Mouse (Mus musculus) thymus, postnatal 0 days (tissue): Measurements from ENCODE around the gene Pla2g6. TPM values are rescaled to one million over a fixed set of nuclear protein-coding genes. Genes with fewer than 3 reads are reported as not detected.

Experiments
- DNase-seq: peaks from one replicate; pipeline ENCODE4 v3.0.0-alpha.2; 2015; ENCODE audit warnings: low spot score
- polyA plus RNA-seq: library from polyadenylated mRNA; unstranded; fragments of >200 nt; fragmentation: Nextera tagmentation; extraction: Ambion mirVana; gene quantifications from 2 replicates; pipeline ENCODE4 v1.2.1, GENCODE M21; 2015

Gene Pla2g6
- polyA plus RNA-seq, result 12.8 and 15.2 TPM in 2 replicates

DNA sequence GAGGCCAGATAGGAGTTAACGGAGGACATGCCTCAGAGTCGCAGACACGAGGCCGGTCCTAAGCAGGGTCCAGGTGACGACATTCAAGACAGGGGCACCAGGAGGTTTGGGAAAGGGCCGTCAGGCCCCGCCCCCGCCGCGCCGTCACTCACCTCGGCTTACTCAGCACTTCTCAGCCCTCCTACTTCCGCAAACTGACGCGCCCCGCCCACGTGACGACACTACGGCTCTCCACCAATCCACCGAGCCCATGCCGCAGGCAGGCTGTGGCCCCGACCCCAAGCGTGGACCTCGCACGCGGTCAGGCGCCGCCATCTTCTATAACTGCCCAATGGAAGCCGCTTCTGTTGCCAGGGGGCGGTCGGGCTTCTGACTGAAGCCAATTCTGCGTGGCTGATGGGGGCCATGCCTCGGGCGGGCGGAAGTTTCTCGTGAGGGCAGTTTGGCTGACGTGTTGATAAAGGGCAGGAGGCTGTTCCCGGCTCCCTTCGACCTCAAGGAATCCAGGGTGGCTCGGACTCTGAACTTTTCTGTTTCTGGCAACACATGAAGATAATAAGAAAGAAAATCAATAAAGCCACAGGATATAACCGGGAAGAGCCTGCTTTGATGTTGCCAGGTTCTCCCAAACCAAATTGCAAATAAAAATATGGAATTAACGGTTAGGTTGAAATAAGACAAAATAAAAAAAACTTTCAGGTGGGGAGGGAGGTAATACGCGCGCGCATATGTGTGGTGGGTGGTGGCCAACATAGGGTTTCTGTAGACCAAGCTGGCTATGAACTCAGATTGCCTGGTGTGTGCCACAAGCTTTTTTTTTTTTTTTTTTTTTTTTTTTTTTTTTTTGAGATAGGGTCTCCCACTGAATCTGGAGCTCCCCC, at the start of gene Pla2g6:
TSS of gene Pla2g6 (minus strand) at position 333 of the 881 bp plus-strand sequence.
- DNase-seq, result peak; percentile 96

DNA sequence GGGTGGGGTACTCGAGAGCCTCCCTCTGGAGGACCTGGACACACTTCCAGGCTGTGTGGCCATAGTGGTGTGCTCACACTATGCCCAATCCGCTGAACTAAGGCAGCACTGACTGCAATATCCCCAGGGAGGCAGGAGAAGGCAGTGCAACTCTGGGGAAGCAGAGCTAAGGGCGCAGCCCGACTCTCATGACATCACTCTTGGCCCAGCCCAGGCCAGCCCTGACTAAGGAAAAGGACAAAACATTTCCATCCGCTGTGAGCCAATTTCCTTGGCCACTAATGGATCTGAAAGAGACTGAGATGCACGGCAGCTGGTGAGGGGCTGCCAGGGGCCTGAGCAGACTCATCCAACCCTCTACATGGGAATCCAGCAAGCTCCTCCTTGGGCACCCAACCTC, 49.5 kb upstream of the Pla2g6 start:
- no peak for DNase-seq

DNA sequence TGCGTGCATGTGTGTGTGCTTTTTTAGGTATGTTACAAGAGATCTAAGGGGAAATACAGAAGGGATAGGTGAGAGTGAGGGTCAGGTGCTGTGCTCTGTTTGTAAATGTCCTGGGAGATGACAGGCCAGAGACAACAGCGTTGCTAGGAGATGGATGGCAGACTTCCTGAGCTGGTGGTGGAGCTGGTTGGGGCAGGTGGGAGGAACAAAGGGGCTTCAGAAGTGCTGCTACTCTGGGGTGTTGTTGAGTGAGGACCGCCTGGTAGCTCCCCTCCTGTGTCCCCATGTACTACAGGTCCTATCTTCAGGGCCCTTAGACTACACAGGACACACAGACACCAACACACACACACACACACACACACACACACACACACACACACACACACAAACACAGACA, 46.6 kb upstream of the Pla2g6 start:
- peak; percentile 73 for DNase-seq

DNA sequence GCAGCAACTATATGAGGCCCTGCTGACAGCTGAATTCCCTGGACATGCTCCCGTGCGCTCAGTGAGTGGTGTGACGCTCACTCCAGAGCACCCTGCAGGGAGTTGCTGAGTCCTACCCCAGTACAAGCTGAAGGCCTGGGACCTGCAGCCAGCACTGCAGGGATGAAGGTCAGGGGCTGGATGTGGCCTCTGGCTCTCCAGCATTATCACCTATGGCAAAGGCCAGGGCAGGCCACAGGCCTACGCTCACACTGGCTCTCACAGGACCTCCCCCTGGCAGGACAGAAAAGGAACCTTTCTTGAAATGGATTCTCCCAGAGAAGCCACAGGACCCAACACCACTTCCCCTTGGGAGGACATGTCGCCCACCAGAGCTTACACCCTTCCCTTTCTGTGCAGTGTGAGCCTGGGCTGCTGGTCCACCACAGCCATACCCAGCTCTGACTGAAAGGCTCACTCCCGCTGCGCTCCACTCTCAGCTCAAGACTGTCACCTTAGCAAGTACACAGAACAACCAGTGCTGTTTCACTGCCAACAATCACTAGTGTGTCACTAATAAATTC, 42.2 kb upstream of the Pla2g6 start:
- no peak for DNase-seq

DNA sequence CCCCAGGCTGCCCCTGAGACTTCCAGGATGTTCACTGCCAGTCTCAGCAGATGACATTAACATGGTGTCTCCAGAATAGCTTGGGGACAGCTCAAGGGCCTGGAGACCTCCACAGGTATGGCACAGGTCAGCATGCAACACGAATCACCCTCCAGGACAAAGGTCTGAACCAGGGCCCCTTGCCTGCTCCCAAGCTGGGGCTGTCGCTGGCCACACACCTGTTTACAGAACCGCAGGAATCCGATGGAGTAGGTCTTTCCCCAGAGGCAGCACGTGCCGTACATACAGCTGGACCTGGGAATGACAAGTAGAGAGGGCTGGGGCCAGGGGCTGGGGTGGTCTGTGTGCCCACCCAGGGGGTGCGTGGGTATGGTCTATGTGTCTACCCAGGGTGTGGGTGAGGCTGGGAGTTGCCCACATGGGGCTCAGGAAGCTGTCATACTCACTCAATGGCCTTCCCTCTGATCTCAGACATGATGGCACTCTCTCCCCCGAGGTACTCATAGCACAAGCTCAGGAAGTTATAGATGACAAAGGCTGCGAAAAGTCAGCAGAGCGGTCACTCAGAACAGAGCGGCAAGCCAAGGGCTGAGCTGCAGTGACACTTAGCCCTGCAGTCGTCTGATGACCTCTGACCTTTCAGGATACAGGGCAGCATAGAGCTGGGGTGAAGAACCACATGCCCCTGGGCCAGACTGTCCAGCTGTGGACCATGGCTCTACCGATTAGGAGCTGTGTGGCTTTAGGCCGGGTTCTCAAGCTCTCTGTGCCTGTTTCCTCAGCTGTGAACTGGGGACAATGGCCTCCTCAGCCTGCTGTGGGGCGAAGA, 41.5 kb upstream of the Pla2g6 start:
- no peak for DNase-seq

DNA sequence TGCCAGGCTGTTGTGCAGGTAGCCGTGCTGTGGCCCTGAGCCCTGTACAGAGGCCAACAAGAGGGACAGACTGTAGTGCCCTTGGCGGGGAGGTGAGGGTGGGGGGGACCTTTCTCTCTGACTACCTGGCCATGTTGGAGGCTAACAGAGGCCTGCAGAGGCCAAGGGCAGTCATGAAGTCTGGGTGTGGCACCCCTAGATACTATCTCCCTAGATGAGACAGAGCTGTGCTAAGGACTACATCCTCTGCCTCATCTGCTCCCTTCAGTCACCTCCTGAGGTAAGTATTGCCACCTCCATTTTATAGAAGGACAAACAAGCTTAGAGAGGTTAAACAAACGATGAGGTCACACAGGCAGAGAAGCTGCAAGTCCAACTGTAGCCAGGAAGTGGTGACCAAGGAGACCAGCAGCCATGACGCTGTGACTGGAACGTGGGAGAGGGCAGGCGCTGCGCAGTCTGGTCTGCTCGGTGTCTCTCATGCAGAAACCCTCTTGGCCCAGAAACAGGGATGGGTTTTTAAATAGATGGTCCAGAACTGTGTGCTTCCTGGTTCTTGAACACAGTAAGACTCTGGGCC, 40.8 kb upstream of the Pla2g6 start:
- DNase-seq, result no peak

DNA sequence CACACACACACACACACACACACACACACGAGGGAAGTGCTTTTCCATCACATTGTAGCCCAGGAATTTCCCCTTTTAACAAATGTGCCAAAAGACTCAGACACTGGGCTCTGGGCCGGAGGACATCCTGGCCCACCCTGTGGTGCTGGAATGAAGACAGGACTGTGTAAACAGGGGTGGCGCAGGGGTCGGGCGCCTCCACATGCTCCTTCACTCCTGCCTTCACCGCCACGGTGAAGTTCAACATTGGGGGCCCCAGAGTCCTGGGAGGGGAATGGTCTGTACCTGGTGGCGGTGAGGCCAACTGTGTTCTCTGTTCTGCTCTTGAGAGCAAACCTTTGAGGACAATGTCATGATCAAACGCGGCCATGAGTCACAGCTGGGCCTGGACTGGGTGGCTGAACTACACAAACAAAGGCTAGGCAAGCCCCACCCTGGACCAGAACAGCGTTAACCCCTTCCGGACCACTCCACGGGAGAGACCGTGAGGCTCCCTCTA, 40.2 kb upstream of the Pla2g6 start:
- no peak for DNase-seq

DNA sequence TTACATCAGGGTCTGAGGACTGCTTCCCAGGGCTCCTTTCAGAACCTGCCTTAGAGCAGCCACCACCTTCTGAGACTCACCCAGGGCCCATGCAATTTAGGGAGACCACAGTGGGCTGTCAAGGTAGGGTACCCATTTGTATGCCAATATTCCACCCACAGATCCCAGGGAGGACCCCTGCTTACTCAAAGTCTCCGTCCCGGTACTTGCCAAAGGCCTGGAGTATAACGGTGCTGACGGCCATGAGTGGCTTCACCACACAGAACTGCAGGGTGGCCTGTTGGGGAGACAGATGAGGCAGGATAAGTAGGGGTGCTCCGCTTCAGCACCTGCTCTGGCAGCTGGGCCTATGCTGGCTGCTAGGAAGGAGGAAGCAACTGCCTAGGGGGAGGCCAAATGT, 38.2 kb upstream of the Pla2g6 start:
- DNase-seq, result no peak

DNA sequence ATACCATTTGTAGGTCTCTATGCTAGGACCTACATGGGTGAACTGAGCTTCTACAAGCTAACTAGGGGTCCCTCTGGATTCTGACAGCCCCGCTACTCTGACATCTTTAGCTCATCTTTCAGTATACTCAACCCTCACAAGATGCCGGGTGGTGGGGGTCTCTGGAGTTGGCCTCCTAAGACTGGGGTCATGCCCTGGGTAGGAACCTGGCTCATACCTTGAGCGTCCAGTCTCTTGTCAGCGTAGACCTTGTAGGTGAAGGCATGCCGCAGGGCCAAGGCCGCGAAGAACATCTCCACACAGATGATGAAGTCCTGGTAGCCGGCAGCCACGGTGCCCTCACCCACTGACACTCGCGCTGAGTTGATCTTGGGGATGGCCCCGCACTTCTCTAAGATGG, 36.9 kb upstream of the Pla2g6 start:
- no peak for DNase-seq

DNA sequence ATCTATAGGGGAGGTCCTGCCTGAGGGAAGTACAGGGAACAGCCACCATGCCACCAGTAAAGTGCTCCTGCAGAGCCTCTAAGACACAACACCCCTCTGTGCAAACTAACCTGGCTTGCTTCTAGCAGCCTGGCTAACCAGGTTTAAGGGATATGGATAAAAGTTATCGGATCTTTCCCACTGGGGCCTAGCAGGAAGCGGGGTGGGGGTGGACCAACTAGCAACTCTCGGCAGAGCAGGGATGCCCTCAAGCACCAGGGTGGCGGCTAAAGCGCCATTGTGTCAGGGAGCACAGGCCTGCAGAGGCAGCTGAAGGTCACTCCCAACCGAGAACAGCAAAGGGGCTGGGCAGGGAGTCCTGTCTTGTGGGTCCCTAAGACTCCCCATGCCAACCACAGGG, 35.9 kb upstream of the Pla2g6 start:
- no peak for DNase-seq

DNA sequence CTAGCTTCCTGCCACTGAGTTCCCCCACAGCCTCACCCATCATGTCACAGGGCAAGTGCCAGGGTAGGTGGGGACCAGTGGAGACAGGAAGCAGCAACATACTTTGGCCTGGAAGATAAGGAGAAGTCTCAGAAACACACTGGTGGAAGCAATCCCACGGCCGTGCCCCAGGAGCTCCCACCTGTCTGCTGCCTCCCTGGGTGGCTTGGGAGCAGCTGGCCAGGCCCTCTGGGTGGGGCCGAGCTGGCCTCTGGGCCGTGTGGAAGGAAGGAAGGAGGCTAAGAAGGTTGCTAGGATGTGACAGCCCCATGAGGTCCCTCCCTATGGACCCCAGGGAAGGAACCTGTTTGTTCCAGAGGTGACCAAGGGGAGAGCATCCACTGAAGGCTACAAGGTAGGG, 32.8 kb upstream of the Pla2g6 start:
- no peak for DNase-seq

DNA sequence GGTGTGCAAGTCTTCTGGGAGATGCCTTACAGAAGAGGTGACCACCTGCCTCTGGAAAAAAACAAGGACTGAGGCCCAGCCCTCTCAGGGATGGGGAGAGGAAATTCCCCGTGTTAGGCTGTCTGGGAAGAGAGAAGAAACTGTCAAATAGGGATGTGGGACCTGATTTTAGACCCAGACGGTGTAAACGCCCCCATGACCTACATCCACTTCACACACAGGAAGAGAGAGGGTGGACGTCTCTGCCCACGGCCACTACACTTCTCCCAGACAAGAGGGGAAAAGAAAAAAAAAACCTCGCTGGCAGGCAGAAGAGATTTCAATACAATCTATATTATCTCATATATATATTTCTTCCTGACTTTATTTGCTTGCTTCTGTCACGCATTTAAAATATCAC, 32.2 kb upstream of the Pla2g6 start:
- DNase-seq, result no peak

DNA sequence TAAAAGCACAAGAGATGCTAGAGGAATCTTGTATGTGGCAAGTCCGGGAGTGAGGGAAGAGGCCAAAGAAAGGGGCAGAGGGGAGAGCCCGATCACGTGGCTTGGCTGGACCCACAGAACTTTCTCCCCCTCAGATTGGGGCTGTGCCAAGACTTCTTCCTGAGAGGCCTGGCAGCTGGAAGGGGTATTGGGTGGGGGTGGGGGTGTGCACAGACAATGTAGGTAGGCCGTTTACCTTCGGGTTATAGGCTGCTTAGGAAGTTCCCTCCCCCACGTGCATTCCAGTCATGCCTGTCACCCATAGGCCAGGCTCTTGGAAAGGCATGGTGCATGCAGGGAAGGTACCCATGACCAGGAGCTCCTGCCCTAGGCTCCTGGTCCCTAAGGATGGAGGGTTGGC, 31.8 kb upstream of the Pla2g6 start:
- no peak for DNase-seq

DNA sequence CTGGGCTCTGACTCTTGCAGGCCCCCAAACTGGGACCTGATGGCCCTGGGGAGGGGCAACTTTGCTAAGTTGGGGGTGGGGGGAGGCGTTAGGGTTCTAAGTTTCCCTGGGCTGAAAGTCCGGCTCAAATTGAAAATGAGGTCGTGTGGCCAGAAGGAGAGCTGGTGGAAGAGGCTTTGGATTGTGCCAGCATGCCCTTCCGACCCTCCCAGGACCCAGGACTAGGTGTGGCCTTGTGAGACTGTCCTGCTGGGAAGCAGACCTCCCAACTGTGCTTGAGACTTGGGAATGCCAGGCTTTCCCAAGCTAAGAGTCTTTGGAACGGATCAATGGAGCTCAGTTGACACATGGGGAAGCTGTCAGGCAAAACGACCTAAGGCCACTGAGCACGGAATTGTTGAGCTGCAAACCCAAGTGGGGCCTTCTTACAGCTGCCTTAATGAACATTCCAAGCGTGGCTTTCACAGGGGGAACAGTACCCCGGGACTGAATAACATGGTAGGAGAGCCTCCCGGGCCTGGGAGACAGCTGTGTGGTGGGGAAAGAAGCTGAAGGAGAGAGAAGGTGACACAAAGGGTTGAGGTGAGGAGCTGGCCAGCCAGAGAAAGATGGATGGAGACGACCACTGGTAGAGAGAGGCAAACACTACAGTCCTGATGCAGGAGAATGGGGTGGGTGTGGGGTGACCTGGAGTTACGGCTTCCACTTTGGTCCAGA, 29.9 kb upstream of the Pla2g6 start:
- no peak for DNase-seq

DNA sequence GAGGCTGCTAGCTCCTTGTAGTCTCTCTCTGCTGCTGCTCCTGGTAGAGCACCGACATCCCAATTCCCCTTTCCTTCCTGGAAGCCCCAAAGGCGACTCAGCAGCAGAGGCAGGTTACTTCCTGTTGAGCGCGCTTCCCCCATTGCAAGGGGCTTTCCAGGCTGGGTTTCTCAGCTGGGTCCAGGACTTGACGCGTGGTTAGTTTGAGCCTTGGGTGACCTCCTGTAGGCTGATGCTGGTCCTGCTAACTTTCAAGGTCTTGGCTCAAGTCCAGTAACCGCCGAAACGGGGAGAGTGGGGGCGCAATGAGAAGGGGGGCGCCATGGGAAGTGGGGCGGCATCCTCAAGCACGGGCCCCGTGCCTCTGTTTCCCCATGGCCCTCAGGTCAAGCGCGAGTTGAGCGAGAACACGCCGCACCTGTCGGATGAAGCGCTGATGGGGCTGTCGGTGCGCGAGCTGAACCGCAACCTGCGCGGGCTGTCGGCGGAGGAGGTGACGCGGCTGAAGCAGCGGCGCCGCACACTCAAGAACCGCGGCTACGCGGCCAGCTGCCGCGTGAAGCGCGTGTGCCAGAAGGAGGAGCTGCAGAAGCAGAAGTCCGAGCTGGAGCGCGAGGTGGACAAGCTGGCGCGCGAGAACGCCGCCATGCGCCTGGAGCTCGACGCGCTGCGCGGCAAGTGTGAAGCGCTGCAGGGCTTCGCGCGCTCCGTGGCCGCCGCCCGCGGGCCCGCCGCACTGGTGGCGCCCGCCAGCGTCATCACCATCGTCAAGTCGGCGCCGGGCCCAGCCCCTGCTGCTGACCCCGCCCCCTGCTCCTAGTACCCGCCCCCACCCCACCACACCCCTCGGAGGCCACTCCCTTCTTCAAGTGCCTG, 29.1 kb upstream of the Pla2g6 start:
- peak; percentile 83 for DNase-seq

DNA sequence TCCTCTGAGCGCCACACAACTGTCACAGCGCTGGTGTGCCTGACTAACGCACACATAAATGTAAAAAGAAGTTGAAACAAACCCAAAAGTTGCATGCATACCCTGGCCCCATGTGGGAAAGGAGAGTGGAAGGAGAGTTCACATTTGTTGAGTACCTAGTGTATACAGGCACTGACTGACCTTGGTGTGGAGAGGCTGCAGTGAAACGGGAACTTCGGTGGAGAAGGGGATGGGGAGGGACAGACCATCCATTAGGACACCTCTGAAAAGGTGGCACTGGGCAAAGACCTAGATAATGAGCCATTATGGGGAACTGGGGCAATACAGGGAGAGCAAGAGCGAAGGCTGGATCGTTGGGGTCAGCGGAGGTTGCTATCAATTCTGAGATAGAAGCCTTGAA, 28.3 kb upstream of the Pla2g6 start:
- no peak for DNase-seq

DNA sequence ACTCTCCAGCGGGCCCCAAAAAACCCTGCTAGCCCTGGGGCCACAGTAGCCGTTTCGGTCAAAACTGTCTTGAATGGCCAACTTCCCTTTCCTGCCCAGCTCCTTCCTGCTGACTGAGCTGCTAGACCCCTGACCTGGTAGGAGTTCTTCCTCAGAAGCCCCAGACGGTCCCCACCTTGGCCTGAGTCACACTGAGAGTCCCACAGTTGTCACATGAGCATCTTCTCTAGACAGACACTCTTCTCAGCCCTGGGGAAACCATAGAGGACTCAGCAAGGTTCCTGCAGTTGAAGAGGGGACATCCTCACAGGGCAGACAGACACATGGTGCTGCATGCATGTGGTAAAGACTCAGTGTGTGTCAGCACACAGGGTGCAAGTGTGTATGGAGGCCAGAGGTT, 26.4 kb upstream of the Pla2g6 start:
- DNase-seq, result no peak

DNA sequence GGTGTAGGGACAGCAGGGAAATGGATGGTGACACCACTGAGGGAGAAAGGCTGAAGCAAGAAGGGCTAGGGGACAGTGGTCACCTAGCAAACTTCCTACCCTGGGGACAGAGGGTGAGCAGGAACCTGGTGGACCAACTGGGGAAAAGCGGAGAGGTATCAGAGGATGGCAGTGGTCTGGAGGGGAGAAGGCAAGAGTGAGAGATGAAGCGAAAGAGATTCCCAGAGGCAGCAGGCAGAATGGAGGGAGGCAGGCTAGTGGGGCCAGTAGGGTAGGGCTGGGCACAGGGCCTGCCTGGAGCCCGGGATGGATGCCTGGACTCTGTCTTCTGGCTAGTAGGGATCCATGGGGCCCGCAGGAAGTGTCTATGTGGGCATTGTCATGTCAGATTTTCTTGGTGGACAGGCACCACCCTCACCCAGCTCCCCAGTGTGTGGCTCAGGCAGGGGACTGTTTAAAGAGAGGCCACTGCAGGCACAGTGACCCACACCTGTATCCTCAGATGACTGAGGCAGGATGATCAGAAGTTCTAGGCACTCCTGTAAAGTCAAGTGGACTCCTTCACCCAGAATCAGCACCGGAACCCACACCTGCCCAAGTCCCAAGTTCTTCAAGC, 25.6 kb upstream of the Pla2g6 start:
- DNase-seq, result no peak

DNA sequence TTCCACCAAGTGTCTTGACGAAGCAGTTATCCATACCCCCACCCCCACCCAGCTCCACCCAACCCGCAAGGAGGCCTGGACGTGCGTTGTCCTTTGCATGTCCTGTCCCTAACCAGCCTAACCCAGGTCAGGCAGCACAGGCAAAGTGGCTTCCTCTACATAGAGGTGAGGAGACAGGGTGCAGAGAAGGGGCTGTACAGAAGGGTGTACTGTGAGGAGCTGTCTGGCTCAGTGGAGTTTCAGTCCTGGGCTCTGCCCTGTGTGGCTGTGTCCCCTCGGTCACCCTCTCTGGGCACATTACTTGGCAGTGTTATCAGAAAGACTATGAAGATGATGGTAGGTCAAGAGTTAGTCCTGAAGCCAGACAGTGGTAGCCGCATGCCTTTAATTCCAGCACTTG, 24.3 kb upstream of the Pla2g6 start:
- no peak for DNase-seq
